Mouse (Mus musculus) right cerebral cortex, postnatal 10 days (tissue): Measurements from ENCODE around the gene Brinp2.
A peak's percentile ranks its signal among the peaks of the same experiment; 100 is the strongest.

Source experiments
- DNase-seq, 2 experiments: peaks; one replicate each; pipeline ENCODE4 v3.0.0; 2021; ENCODE audit warnings: low spot score in 2 of 2

The Brinp2 gene

GRCm38 (mm10) chr1:158356051-158356461, at the start of gene Brinp2:
Gene Brinp2, minus strand, starts transcription at chr1:158356326.
- peak; percentile 96 to 97 for DNase-seq

GRCm38 (mm10) chr1:158400898-158401297, 44.8 kb upstream of the Brinp2 start:
- DNase-seq: no peak

DNA sequence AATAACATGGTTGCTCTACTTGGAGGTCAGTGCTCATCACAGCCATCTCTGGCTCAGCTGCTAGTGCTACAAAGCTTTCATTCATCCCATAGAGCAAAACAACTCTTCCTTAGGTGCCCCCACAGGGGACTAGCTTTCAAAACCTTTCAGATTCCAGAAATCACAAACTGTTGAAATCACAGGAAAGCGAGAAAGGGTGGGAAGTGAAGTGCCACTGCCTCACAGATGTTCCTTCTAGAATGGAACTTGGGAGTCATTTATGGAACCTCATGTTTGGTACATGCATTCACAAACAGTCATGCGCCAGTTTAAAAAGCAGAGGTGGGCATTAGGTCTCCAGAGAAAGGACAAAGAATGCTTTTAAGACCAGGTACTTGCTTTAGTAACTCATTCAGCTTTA, 40.9 kb upstream of the Brinp2 start:
- DNase-seq: no peak

DNA sequence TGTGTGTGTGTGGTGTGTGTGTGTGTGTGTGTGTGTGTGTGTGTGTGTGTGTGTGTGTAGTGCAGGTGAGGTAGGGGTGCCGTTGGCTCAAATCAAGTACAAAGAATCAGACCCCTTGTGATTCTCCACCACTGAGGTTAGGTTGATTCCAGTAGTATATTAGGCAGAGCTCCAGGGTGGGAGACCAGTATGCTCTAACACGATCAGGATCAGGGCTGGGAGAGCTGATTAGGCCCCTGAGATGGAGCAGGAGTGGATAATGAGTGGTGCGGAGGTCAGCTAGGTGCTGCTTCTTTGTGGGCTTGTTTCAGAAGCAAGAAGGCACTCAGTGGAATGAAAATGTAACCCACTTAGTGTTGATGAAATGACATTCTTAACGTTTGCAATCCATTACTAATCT, 34.6 kb upstream of the Brinp2 start:
- DNase-seq: no peak

GRCm38 (mm10) chr1:158388995-158389394, 32.9 kb upstream of the Brinp2 start:
- DNase-seq: no peak

DNA sequence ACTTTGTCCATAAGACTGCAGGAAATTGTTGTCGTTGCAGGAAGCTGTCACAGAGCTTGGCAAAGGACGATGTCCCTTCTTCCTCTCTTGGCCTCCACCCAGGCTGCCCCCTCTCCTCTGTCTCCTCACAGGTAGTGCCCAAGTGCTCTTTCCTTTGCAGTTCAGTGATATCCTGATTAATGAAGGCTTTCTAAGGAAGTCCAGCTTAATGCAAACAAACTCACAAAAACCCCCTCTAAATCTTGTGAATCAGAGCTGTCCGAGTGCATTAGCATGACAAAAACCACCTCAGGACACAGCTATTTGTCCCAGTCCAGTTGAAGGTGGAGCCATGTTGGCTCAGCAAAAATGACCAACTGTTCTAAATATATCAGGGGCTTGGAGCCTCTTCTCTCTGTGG, 30.7 kb upstream of the Brinp2 start:
- no peak for DNase-seq

- DNase-seq: no peak
Measured at GRCm38 (mm10) chr1:158385311-158385710, 29.2 kb upstream of the Brinp2 start.

DNA sequence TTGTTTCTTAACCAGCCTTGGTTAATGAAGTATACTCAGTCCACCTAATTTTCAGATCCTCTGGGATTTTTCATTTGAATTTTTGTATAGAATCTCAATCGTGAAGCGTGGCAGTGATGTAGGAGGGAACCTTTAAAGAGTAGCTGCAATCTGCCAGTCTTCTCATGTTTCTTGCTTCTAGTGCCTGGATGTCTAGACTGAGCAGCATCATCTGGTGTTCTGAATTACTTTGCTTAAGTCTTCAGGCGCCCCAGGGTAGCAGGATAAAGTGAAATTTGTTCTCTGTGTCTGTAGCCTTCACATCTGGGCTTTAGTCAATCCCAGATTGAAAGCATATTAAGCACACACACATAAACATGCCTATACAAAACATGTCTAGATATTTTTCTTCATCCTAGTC, 27.1 kb upstream of the Brinp2 start:
- DNase-seq: no peak

DNA sequence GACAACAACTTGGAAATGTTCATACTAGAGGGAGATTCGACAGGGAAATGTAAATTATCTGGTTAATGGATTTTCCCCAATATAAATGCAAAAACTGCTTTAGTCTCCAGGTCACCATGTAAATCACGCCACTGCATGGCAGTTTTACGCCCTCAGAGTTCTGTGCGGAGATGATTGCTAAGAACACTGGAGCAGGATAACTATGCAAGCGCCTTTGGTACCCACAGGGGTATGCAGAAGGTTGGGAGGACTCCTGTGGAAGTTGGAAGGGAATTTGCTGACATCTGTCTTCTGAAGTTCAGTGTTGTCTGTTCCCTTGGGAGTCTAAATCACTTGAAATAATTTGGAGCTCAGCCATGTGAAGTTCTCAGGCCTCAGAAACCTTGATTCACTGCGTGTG, 26.2 kb upstream of the Brinp2 start:
- no peak for DNase-seq

- DNase-seq: peak in 1 of 2 experiments; percentile 62
Measured at GRCm38 (mm10) chr1:158364461-158364860, 8.3 kb upstream of the Brinp2 start.

DNA sequence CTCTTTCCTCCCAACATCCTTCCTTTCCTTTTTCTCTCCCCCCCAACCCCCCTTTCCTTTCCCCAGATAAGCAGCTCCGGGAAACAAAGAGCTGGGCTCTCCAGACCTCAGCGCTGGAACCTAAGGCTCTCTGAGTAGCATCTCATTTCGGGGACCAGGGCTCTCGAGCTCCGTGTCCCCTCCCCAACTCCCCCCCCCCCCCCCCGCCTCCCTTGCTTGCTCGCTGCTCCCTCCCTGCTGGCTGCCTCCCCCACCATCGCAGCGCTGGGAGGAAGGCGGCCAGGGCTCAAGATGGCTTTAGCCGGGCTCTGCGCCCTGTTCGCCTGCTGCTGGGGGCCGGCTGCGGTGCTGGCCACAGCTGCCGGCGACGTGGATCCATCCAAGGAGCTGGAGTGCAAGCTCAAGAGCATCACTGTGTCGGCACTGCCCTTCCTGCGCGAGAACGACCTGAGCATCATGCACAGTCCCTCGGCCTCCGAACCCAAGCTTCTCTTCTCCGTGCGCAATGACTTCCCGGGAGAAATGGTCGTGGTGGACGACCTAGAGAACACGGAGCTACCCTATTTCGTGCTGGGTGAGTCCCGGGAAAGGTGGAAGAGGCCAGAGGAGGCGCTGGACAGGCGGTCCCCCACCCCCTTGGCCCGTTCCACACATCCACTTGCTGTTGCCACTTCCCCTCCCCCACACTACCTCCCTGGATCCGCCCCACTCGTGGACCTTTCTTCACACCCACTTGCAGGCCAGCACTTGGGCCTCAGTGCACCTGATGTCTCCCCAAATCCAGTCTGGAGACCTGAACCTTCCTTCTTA, 6.4 kb upstream of the Brinp2 start:
- DNase-seq: peak; percentile 67 to 69

GRCm38 (mm10) chr1:158361964-158362291, 5.8 kb upstream of the Brinp2 start, which contains the start of gene Astn1:
Gene Astn1, plus strand, starts transcription at chr1:158362273.
- DNase-seq: no peak

DNA sequence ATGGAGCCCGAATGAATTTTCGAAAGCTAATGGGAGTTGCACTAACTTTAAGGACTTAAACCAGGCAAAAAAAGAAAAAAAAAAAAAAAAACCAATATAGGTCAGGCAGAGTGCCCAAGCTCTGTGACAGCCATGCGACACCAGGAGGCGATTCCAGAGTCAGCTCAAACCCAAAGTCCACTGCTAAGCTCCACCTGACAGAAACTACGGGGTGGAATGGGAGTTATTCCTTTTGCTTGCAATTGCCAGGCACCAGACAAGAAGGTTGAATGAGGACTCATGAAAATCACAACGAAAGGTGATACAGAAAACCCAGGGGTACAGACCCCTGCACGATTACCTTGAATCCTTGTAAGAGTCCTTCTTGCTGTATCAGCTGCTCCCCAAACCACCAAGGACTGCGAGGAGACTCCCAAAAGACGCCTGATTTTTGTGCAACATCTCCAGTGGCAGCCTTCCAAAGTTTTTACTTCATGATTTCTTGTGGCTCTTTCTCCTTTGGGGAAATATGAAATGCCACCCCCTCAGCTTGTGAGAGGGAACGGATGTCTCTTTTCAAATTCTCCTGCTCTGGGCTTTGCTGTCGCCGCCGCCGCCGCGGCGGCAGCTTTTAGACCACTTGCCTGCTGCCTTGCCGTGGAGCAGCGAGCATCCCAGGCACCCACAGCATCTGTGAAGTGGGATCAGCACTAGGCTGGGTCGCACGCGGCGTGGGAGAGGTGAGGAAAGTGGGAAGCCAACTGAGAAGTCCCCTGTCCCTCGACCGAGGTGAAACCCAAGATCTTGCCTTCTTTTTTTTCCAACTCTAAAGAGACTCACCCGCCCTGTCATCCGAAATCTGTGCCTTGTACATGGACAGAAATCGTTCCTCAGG, 712 bp downstream of the Brinp2 start:
- peak; percentile 65 to 73 for DNase-seq

GRCm38 (mm10) chr1:158353656-158354371, 2.3 kb downstream of the Brinp2 start:
- peak in 1 of 2 experiments; percentile 44 for DNase-seq

GRCm38 (mm10) chr1:158343243-158343714, 12.8 kb downstream of the Brinp2 start:
- no peak for DNase-seq

- DNase-seq: no peak
Measured at GRCm38 (mm10) chr1:158328839-158329238, 27.3 kb downstream of the Brinp2 start.

- peak; percentile 58 to 75 for DNase-seq
Measured at GRCm38 (mm10) chr1:158328126-158328525, 28.0 kb downstream of the Brinp2 start.

GRCm38 (mm10) chr1:158323325-158323724, 32.8 kb downstream of the Brinp2 start:
- peak; percentile 42 for DNase-seq

DNA sequence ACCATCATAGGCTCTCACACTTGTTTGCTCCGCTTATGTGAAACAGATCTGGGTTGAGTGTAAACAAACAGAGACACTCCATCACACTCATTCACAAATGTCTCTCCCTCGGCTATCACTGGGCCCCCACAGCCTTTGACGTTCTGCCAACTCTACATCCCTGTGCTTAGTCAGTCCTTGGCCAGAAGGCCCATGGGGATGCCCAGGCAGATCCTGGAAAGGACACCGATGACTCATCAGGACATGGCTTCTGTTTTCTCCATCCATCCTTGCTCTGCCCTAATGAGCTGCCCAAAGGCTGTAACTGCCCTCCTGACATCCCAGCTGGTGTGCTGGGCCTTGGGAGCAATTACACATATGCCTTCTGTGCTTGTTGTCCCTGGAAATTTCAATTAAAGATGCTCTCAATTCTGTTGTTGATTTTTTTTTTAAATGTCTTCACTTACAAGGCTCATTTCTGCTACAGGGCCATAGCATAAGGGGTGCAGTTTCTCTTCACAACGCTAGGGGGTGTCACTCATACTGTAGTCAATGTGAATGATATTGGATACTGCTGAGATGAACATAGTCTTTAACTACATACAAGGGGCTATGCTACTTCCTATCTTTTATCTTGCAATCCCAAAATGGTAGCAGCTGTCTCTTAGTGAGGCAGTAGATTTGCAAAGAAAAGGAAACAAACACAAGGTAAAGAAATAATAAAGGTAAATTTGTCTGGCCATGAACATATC, 45.5 kb downstream of the Brinp2 start:
- no peak for DNase-seq

DNA sequence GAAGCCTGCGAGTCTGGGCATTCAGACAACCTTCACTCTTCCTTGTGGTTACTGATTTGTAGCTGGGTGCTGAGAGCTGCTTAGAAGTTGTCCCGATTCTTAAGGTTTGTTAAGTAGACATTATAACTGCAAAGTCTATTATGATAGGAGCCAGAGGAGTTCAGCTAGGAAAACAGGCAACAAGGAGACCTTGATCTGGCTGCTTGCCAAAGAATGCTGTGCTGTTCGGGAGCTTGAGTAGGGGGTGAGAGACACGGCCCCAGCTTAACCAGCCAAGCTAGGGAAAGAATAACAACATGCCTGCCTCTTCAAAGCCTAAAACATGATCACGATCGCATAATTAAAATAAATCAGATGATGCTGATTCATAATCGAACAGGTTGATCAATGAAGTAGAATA, 59.1 kb downstream of the Brinp2 start:
- peak in 1 of 2 experiments; percentile 36 for DNase-seq

DNA sequence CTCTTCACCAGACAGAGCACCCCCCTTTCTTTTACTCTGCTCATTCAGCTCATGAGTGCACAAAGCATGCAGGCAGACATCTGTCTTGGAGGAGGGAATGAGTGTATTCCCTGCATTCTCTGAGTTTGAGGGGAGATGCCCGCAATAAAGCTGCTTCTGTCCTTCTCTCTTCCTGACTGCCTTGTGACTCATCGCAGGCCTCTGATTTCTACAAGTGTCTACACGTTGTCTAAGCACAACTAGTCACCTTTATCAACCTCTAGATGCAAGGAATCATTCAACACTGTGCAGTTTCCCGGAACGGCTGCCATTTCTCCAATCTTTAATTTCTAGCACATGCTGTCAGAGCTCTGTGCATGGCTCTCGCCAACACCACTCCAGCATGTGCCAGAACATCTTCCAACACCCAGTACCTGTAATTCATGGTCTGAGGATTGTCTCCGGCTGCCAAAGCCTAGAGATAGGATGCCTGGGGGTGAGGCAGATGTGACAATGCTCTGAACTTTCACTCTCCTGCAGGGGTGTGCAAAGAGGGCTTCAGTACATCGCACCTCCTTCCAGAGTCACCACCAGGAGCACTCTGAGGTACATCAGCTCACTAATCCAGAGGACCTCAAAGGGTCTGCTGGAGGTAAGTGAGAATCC, 59.7 kb downstream of the Brinp2 start:
- DNase-seq: no peak
